Mouse (Mus musculus) midbrain, embryonic 10.5 days (tissue): Measurements from ENCODE around the gene Apbb1. TPM values are rescaled to one million over a fixed set of nuclear protein-coding genes. Genes with fewer than 3 reads are reported as not detected.

ENCODE experiments used
- DNase-seq: peaks from one replicate; pipeline ENCODE4 v3.0.0-alpha.2; 2017; ENCODE audit warnings: low spot score
- H3K27ac ChIP-seq: fragments of 300-500 bp; sonication (generic); replicated peaks from 2 replicates; pipeline ENCODE4 v1.5.1; 2016; ENCODE audit warnings: mild to moderate bottlenecking
- H3K27me3 ChIP-seq: fragments of 300-500 bp; sonication (generic); 2 replicates; pipeline ENCODE4 v1.6.1; 2016; ENCODE audit warnings: low read depth, mild to moderate bottlenecking; ENCODE audit not compliant: poor library complexity, severe bottlenecking
- H3K36me3 ChIP-seq: fragments of 300-500 bp; sonication (generic); 2 replicates; pipeline ENCODE4 v1.6.1; 2016; ENCODE audit warnings: mild to moderate bottlenecking, moderate library complexity
- H3K4me1 ChIP-seq: fragments of 300-500 bp; sonication (generic); 2 replicates; pipeline ENCODE4 v1.6.1; 2016
- H3K4me3 ChIP-seq: fragments of 300-500 bp; sonication (generic); 2 replicates; pipeline ENCODE4 v1.5.1; 2016; ENCODE audit warnings: mild to moderate bottlenecking, moderate library complexity
- H3K9me3 ChIP-seq: fragments of 300-500 bp; sonication (generic); replicated peaks from 2 replicates; pipeline ENCODE4 v1.6.1; 2016; ENCODE audit warnings: mild to moderate bottlenecking
- WGBS: fragments of 180-500 bp; shearing (Covaris S2); methylation state at CpG from one replicate; pipeline ENCODE4 v1.1.7; 2016; 5-methylcytosine and 5-hydroxymethylcytosine counted together
- polyA plus RNA-seq: library from polyadenylated mRNA; unstranded; fragments of >200 nt; fragmentation: Nextera tagmentation; extraction: Ambion mirVana; gene quantifications from 2 replicates; pipeline ENCODE4 v1.2.1, GENCODE M21; 2016

Apbb1 gene
- 112 and 134 TPM in 2 replicates for polyA plus RNA-seq

DNA sequence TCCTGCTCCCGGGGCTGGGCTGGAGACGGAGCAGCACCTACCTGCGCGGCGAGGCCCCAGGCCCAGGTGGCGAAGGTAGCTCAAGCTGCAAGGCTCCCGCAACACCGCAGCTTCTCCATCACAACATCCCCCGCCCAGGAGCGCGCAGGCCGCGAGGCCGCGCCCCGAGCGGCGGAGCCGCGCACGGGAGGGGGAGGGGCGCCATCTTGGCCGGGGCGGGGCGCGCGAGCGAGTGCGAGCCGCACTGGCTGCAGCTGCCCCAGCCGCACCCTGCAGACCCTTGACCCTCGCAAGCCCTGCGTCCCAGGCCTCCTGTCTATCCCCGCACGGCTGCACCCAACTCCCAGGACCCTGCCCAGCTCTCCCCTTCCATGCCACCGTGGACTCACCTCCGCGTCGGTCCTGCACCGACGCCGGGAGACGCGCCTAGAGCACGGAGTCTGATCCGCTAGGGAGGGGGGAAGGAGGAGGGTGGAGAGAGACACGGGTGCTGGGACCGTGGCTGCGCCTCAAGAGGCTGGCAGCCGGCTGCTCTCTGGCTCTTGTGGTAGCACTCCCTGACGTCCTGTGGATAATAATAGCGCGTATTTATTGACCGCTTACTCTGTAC is at the start of gene Apbb1:
Apbb1 (minus strand) TSS at position 560 of the 610 bp plus-strand sequence.
- DNase-seq = peak; percentile 85
- peak within 1 kb of the TSS; percentile 95 for H3K27ac ChIP-seq
- peaks cover 11% of the 10 kb centered on the region; the same call in 1 of the 2 replicates for H3K27me3 ChIP-seq
- H3K4me3 ChIP-seq = peak within 1 kb of the TSS; percentile 88
- no peaks in the 10 kb centered on the region for H3K36me3 ChIP-seq
- H3K4me1 ChIP-seq = peaks cover 29% of the 10 kb centered on the region
- no peaks in the 10 kb centered on the region for H3K9me3 ChIP-seq
- WGBS = under 1% methylated on average over 54 of the region's 54 CpGs

DNA sequence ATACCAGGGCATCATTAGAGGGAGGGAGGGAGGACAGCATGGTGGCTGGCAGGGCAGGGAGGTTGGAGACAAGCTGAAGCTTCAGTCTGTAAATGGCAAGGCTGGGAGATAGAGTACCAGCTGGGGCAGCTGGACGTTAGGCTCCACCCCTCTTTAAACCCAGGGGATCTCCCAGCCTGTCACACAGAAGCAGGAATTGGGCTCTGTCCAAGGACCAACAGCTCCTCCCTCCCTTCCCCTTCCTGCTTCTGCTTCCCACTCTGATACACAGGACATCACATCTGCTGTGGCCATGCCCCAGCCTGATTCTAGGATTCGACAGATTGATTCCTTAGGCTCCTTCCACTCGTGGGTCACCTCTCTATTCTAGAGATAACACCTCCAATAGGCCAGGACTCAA is 47.2 kb upstream of the Apbb1 start:
- no peak for DNase-seq
- H3K27me3 ChIP-seq = peaks cover 25% of the 10 kb centered on the region
- H3K36me3 ChIP-seq = peaks cover 16% of the 10 kb centered on the region
- H3K27ac ChIP-seq = peak overlapping the region; percentile 63
- no peaks in the 10 kb centered on the region for H3K9me3 ChIP-seq
- H3K4me3 ChIP-seq = no peak overlapping the region
- WGBS = 36% methylated on average over 3 of the region's 3 CpGs
- H3K4me1 ChIP-seq = peaks cover 50% of the 10 kb centered on the region

DNA sequence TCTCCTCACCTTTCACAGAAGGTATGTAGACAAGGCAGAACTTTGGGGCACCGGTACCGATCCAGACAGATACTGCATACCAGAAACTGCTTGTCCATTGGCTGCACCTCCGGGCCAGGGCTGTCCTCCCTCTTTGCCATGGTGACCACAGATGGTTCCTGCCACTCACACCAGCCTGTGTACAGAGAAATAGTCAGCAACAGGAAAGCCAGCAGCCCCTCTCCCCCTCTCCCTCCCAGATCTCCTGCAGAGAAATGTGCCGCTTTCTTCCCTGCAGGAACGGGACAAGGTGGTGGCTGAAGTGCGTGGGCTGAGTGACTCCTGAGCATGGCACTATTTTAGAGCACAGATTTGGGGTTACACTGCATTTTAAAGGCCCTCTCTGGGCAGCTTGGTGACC is 43.9 kb upstream of the Apbb1 start:
- peaks cover 23% of the 10 kb centered on the region for H3K4me1 ChIP-seq
- peaks cover 13% of the 10 kb centered on the region for H3K27me3 ChIP-seq
- WGBS = 84% methylated on average over 6 of the region's 6 CpGs
- no peaks in the 10 kb centered on the region for H3K9me3 ChIP-seq
- H3K4me3 ChIP-seq = no peak overlapping the region
- H3K36me3 ChIP-seq = peaks cover 48% of the 10 kb centered on the region
- no peak for DNase-seq
- H3K27ac ChIP-seq = no peak overlapping the region

DNA sequence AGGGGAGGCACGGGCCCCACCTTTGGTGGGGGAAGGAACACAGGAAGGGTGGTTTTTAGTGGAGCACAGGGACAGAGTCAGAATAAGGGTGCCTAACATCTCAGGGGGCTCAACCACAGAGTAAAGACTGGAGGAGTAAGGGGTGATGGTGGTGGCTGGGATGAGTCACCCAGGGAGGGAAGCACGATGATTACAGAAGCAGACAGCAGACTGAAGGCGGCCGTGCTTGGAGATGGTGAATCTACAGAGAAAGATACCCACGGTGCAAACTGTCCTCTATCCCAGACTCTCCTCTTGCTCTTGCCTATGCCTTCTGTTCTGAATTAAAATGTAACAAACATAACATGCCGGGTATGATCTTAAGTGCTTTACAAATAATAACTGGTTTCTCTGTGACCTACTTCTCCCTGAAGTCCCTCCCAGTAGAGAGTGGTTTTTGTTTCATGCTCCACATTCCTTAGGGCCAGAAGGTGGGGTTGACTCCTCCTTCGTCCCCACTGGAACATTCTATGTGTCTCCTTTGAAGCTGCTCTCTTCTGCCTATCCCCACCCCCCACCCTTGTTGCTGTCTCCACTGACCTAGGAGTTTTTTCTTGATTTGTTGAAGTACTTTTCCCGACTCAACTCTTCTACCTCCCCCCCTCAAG is 40.3 kb upstream of the Apbb1 start:
- Histone ChIP-seq H3K9me3 (no peaks in the 10 kb centered on the region), H3K27me3 (no peaks in the 10 kb centered on the region), H3K4me3 (no peak overlapping the region), H3K27ac (no peak overlapping the region), H3K36me3 (peaks cover 82% of the 10 kb centered on the region), H3K4me1 (peaks cover 8% of the 10 kb centered on the region)
- 89% methylated on average over 8 of the region's 8 CpGs for WGBS
- DNase-seq = no peak

- H3K4me3 ChIP-seq = no peak overlapping the region
- H3K4me1 ChIP-seq = peaks cover 8% of the 10 kb centered on the region
- peaks cover 90% of the 10 kb centered on the region for H3K36me3 ChIP-seq
- DNase-seq = no peak
- H3K27me3 ChIP-seq = no peaks in the 10 kb centered on the region
- H3K27ac ChIP-seq = no peak overlapping the region
- no peaks in the 10 kb centered on the region for H3K9me3 ChIP-seq
- 89% methylated on average over 4 of the region's 4 CpGs for WGBS
Measured at GRCm38 (mm10) chr7:105621053-105621452, 39.6 kb upstream of the Apbb1 start.

- no peak for DNase-seq
- Histone ChIP-seq H3K4me1 (peaks cover 8% of the 10 kb centered on the region), H3K27ac (no peak overlapping the region), H3K4me3 (no peak overlapping the region), H3K9me3 (no peaks in the 10 kb centered on the region), H3K27me3 (no peaks in the 10 kb centered on the region), H3K36me3 (peaks cover 97% of the 10 kb centered on the region)
- 74% methylated on average over 3 of the region's 3 CpGs for WGBS
Measured at GRCm38 (mm10) chr7:105619701-105620100, 38.2 kb upstream of the Apbb1 start.

DNA sequence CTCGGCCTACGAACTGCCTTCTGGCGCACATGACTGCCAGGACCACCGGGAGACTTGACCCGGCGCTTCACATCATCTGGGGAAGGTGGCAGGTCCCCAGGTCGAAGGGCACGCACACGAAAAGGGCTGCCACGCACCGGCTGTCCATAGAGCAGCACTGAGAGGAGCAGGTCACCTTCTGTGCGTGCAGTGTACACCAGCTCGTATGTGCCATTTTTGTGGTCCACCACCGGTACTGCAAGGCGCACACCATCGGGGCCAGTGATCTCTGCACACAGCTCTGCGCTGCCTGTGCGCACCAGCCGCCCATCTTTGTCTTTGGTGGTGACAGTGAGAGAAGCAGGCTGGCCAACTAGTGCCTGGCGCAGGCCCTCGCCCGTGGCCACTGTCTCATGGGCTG is 36.4 kb upstream of the Apbb1 start:
- H3K27me3 ChIP-seq = no peaks in the 10 kb centered on the region
- H3K4me3 ChIP-seq = no peak overlapping the region
- H3K9me3 ChIP-seq = no peaks in the 10 kb centered on the region
- 96% methylated on average over 22 of the region's 22 CpGs for WGBS
- H3K36me3 ChIP-seq = peaks cover 98% of the 10 kb centered on the region
- H3K4me1 ChIP-seq = peaks cover 8% of the 10 kb centered on the region
- no peak overlapping the region for H3K27ac ChIP-seq
- no peak for DNase-seq

GRCm38 (mm10) chr7:105616561-105616960 is 35.1 kb upstream of the Apbb1 start:
- WGBS = 88% methylated on average over 6 of the region's 6 CpGs
- no peaks in the 10 kb centered on the region for H3K9me3 ChIP-seq
- no peaks in the 10 kb centered on the region for H3K27me3 ChIP-seq
- H3K4me3 ChIP-seq = no peak overlapping the region
- no peak overlapping the region for H3K27ac ChIP-seq
- peaks cover 98% of the 10 kb centered on the region for H3K36me3 ChIP-seq
- no peak for DNase-seq
- H3K4me1 ChIP-seq = peaks cover 8% of the 10 kb centered on the region

- no peak for DNase-seq
- 93% methylated on average over 1 of the region's 1 CpGs for WGBS
- no peaks in the 10 kb centered on the region for H3K27me3 ChIP-seq
- H3K4me3 ChIP-seq = no peak overlapping the region
- H3K27ac ChIP-seq = no peak overlapping the region
- H3K4me1 ChIP-seq = peaks cover 8% of the 10 kb centered on the region
- H3K9me3 ChIP-seq = no peaks in the 10 kb centered on the region
- peaks cover 98% of the 10 kb centered on the region for H3K36me3 ChIP-seq
Measured at GRCm38 (mm10) chr7:105615720-105616119, 34.3 kb upstream of the Apbb1 start.

- H3K4me3 ChIP-seq = no peak overlapping the region
- peaks cover 8% of the 10 kb centered on the region for H3K4me1 ChIP-seq
- no peak overlapping the region for H3K27ac ChIP-seq
- no peaks in the 10 kb centered on the region for H3K9me3 ChIP-seq
- H3K36me3 ChIP-seq = peaks cover 100% of the 10 kb centered on the region
- WGBS = 91% methylated on average over 1 of the region's 1 CpGs
- H3K27me3 ChIP-seq = no peaks in the 10 kb centered on the region
- no peak for DNase-seq
Measured at GRCm38 (mm10) chr7:105614400-105614799, 32.9 kb upstream of the Apbb1 start.

DNA sequence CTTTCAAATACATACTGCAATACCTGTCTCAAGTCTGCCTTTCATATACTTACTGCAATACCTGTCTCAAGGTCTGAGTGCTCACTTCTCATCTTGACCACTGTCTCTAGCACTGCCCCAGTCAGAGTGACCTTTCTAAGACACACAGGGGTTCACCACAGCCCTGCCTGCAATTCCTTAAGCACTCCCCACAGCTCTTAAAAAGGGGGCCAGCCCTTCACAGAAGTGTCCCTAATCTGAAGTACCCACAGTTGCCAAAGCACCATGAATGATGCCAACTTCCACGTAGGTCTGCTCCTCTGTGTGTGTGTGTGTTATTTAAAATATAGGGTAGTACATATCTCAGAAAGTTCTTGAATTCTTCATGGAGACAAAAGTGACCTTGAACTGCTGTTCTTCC is 30.3 kb upstream of the Apbb1 start:
- no peaks in the 10 kb centered on the region for H3K4me1 ChIP-seq
- no peak overlapping the region for H3K4me3 ChIP-seq
- H3K9me3 ChIP-seq = no peaks in the 10 kb centered on the region
- peaks cover 74% of the 10 kb centered on the region for H3K36me3 ChIP-seq
- DNase-seq = no peak
- 88% methylated on average over 1 of the region's 1 CpGs for WGBS
- no peak overlapping the region for H3K27ac ChIP-seq
- H3K27me3 ChIP-seq = no peaks in the 10 kb centered on the region

DNA sequence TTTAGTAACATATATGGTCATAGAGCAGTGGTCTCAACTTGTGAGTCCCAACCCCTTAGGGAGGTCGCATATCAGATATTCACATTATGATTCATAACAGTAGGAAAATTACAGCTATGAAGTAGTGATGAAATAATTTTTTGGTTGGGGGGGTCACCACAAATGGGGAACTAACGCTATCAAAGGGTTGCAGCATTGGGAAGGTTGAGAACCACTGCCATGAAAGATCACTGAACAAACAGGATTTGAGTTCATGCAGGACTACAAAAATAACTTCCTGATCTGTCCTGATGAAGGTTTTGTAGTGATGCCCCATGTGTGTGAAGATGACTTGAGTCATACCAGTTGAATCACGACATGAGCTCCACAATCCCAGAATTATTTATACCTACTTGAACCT is 27.0 kb upstream of the Apbb1 start:
- 87% methylated on average over 3 of the region's 3 CpGs for WGBS
- Histone ChIP-seq H3K27ac (no peak overlapping the region), H3K4me1 (no peaks in the 10 kb centered on the region), H3K4me3 (no peak overlapping the region), H3K36me3 (peaks cover 41% of the 10 kb centered on the region), H3K9me3 (no peaks in the 10 kb centered on the region), H3K27me3 (no peaks in the 10 kb centered on the region)
- no peak for DNase-seq

DNA sequence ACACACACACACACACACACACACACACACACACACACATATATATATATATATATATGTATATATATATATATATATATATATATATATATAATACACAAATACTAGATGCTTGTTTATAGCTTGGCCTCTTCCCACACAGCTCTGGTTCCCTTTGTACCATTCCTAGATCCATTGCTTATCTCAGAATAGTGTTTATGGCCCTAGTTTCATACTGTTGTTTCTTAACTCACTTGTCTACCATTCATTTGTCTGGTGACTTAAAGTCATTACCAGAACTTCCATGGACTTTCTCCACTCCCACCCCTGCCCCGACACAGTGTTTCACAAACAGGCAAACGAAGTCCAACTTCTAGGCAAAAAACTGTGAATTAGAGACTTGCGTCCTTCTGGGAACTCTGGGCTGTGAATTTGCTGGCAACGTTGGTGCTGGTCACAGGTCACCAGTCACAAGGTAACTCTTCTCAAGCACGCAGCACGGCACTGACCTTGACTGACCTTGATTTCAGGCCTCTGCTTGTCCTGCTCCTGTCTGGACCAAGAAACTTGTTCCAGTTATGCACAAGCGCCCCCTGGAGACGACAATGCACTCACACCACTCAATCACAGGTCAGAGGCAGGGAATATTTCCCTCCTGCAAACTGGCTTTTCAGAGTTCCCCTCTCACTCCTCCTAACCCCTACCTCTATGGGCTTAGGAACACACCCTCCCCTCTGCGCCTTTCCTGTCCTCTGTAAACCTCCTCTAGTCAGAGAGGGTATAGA is 21.6 kb upstream of the Apbb1 start:
- H3K9me3 ChIP-seq = no peaks in the 10 kb centered on the region
- WGBS = 39% methylated on average over 9 of the region's 9 CpGs
- peak; percentile 68 for DNase-seq
- H3K36me3 ChIP-seq = no peaks in the 10 kb centered on the region
- H3K27ac ChIP-seq = no peak overlapping the region
- no peaks in the 10 kb centered on the region for H3K27me3 ChIP-seq
- H3K4me3 ChIP-seq = no peak overlapping the region
- 0 out of 2 replicates have a peak, but pooled peaks cover 4% of the 10 kb centered on the region for H3K4me1 ChIP-seq
